Mouse (Mus musculus) C2C12 (cell line): Measurements from ENCODE around the gene Eya2.

Experiments
- CTCF ChIP-seq: IDR thresholded peaks from one replicate; pipeline ENCODE4 v1.5.1; 2011; ENCODE audit not compliant: control insufficient read depth, insufficient read depth, insufficient read length
- USF1 ChIP-seq: IDR thresholded peaks from one replicate; pipeline ENCODE4 v1.6.1; 2011; ENCODE audit warnings: low read depth, mild to moderate bottlenecking, control low read depth, moderate library complexity

- TF ChIP-seq CTCF (no peak), USF1 (no peak)
Measured at GRCm38 (mm10) chr2:165688896-165689295, 94.1 kb downstream of the Eya2 start.
